Comparison of ENCODE assay signal across 8 mouse cellular contexts in genomic region chr1:180726183-180726582, GRCm38 (mm10). TPM values are rescaled to one million over a fixed set of nuclear protein-coding genes. Genes with fewer than 3 reads are reported as not detected.
DNase-seq lines count a peak whose midpoint lies in the region; ATAC-seq lines count a peak whose summit lies in the region.
"Had no signal": no experiment of that assay in that cellular context is flagged by ENCODE, and none has a peak within 500 bp of the region (broad histone marks: within the 10 kb centered on the region; RNA-seq: fewer than 3 reads in every experiment).

No protein-coding gene starts in this region.

- peaks cover 31% of the 10 kb centered on the region for H3K4me1 ChIP-seq in embryonic facial prominence, embryonic 13.5 days
- H3K4me1 ChIP-seq in intestine, embryonic 14.5 days (replicated peaks; ENCODE audit: control insufficient read depth, insufficient read depth, low read length): peaks cover 15% of the 10 kb centered on the region

- H3K36me3 ChIP-seq in embryonic facial prominence, embryonic 13.5 days: no peaks in the 10 kb centered on the region
- H3K36me3 ChIP-seq in intestine, embryonic 14.5 days (ENCODE audit: control insufficient read depth, insufficient read depth, low read length): no peaks in the 10 kb centered on the region

- peak overlapping the region; percentile 100 for H3K4me3 ChIP-seq in embryonic facial prominence, embryonic 13.5 days
- H3K4me3 ChIP-seq in intestine, embryonic 14.5 days (ENCODE audit: low read depth, low read length): peak overlapping the region; percentile 73

- peak overlapping the region; percentile 98 for H3K9ac ChIP-seq in embryonic facial prominence, embryonic 13.5 days
- peak overlapping the region; percentile 83 for H3K9ac ChIP-seq in intestine, embryonic 14.5 days (ENCODE audit: low read length)

- peak overlapping the region; percentile 81 for H3K4me2 ChIP-seq in embryonic facial prominence, embryonic 13.5 days
- H3K4me2 ChIP-seq in intestine, embryonic 14.5 days (ENCODE audit: low read length): peak overlapping the region; percentile 60

- DNase-seq in ovary, adult 18-20 months (ENCODE audit: low spot score): peak; percentile 3
- no peak for DNase-seq in ovary, postnatal 14 days (ENCODE audit: low spot score)
- DNase-seq in intestine, embryonic 14.5 days (ENCODE audit: low spot score): no peak
- DNase-seq in lung, postnatal 36 days: peak; percentile 30
- DNase-seq in testis, postnatal 14 days (ENCODE audit: low spot score): peak; percentile 71
- DNase-seq in layer of hippocampus, postnatal 14 days (ENCODE audit: low spot score in 2 of 2): no peak

- H3K27me3 ChIP-seq in embryonic facial prominence, embryonic 13.5 days: no peaks in the 10 kb centered on the region
- no peaks in the 10 kb centered on the region for H3K27me3 ChIP-seq in intestine, embryonic 14.5 days (replicated peaks; ENCODE audit: control insufficient read depth, insufficient read depth, low read length)

- no peaks in the 10 kb centered on the region for H3K9me3 ChIP-seq in embryonic facial prominence, embryonic 13.5 days
- H3K9me3 ChIP-seq in intestine, embryonic 14.5 days (ENCODE audit: control insufficient read depth, low read length): no peaks in the 10 kb centered on the region

- H3K27ac ChIP-seq in embryonic facial prominence, embryonic 13.5 days: peak overlapping the region; percentile 91
- H3K27ac ChIP-seq in intestine, embryonic 14.5 days (ENCODE audit: low read depth): peak overlapping the region; percentile 85

- under 1% methylated on average over 38 of the region's 42 CpGs for WGBS in embryonic facial prominence, embryonic 13.5 days
- WGBS in intestine, embryonic 14.5 days: under 1% methylated on average over 33 of the region's 42 CpGs

- peak; percentile 44 for ATAC-seq in embryonic facial prominence, embryonic 13.5 days (ENCODE audit: insufficient number of reproducible peaks, insufficient read depth, low FRiP score, low TSS enrichment, low read depth)
- ATAC-seq in intestine, embryonic 14.5 days (replicated peaks; ENCODE audit: low FRiP score, low TSS enrichment, low read depth): peak; percentile 74

RNA-seq across cellular contexts. Expression of gene Acbd3, which starts 0.3 kb away (rescaled TPM):
- 24.1 and 25.5 TPM in 2 replicates for polyA plus RNA-seq in embryonic facial prominence, embryonic 13.5 days (2015; fragmentation: Nextera tagmentation; extraction: Ambion mirVana)
- polyA plus RNA-seq in intestine, embryonic 14.5 days (2014; fragmentation: Nextera tagmentation; extraction: Ambion mirVana): 23.0 and 24.7 TPM in 2 replicates
- 10 to 100 TPM; 29.9 to 31.7 TPM for total RNA-seq in layer of hippocampus, postnatal 14 days (2021)

RNA-seq across cellular contexts. Expression of gene Mixl1, which starts 29.3 kb away (rescaled TPM):
- 0.11 and 0.20 TPM in 2 replicates for polyA plus RNA-seq in embryonic facial prominence, embryonic 13.5 days (2015; fragmentation: Nextera tagmentation; extraction: Ambion mirVana)
- 0.15 and 0.27 TPM in 2 replicates for polyA plus RNA-seq in intestine, embryonic 14.5 days (2014; fragmentation: Nextera tagmentation; extraction: Ambion mirVana)
- total RNA-seq in layer of hippocampus, postnatal 14 days (2021): under 1 TPM in 1 of 2 experiments, not detected in 1; 0.17 TPM
- polyA plus RNA-seq: frontal cortex, adult 2 months had no signal

Comparison
In these comparisons a context has a peak if more than half of its experiments do, and no peak if none do; other contexts are left out.
1. DNase-seq: peak in ovary, adult 18-20 months (single experiment), lung, postnatal 36 days (single experiment) and testis, postnatal 14 days (single experiment); none in ovary, postnatal 14 days (single experiment), intestine, embryonic 14.5 days (single experiment) and layer of hippocampus, postnatal 14 days (0 of 2).